Mouse (Mus musculus) bone marrow macrophage, adult 2 months (primary cell): ENCODE results near the gene H2al3. TPM values are rescaled to one million over a fixed set of nuclear protein-coding genes. Genes with fewer than 3 reads are reported as not detected.

Experiments used
- H3K27ac ChIP-seq: 2 replicates; pipeline ENCODE4 v1.5.1; 2012; ENCODE audit warnings: low read depth, low read length; ENCODE audit not compliant: insufficient read depth
- H3K4me1 ChIP-seq: 2 replicates; pipeline ENCODE4 v1.6.1; 2012; ENCODE audit warnings: low read length; ENCODE audit not compliant: control insufficient read depth, insufficient read depth
- H3K4me3 ChIP-seq: 2 replicates; pipeline ENCODE4 v1.5.1; 2012; ENCODE audit warnings: mild to moderate bottlenecking, low read length, moderate library complexity; ENCODE audit not compliant: insufficient read depth
- CTCF ChIP-seq: IDR thresholded peaks from 2 replicates; pipeline ENCODE4 v1.5.1; 2012; ENCODE audit warnings: low read depth, mild to moderate bottlenecking, low read length, moderate library complexity
- POLR2A ChIP-seq: IDR thresholded peaks from 2 replicates; pipeline ENCODE4 v1.6.1; 2012; ENCODE audit warnings: mild to moderate bottlenecking, low read depth, low read length, borderline replicate concordance
- polyA plus RNA-seq: library from polyadenylated mRNA; stranded (reverse); fragments of >200 nt; gene quantifications from 2 replicates; pipeline ENCODE4 v1.2.4, GENCODE M21; 2012; ENCODE audit not compliant: missing spikeins, insufficient read depth, insufficient read length

Gene H2al3
- polyA plus RNA-seq: not detected in 2 replicates

DNA sequence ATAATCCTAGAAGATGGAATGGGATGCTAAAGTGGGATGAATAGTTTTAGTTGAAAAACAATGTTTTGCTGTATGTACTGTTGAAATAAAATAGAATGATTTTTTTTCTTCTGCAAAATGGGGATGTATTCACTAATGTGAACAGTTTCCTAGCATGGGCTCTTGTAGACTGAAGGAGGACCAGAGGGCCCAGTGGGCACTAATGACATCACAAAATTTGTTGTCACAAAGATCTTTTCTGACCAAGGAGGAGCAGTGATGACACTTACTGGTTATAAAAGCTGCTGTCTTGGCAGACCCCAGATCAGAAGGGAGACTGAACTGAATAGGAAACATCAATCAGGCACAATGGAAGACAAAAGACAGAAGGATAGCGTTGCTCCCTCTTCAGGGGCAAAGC, at the start of gene H2al3:
Gene H2al3, plus strand, starts transcription at position 301 of the 400 bp plus-strand sequence.
- no peak within 1 kb of the TSS for H3K4me3 ChIP-seq
- no peak within 1 kb of the TSS for H3K27ac ChIP-seq
- TF ChIP-seq CTCF: no peak
- H3K4me1 ChIP-seq: no peaks in the 10 kb centered on the region

DNA sequence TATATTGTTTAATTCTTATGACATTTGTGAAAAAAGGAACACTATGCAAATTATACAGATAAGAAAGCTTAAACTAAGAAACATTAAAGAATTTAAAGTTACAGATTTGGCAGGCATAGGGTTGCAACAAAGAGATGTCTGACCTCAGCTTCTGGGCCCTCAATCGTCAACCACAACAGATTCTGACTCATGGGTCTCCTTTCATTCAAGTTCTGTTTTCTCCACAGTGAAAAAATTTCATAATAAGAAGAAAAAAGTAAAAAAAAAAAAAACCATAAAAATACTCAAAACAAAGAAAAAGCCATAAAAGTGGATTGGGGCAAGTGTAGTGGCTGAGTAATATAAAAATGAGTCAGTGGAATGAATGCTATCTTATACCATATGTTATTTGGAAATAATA, 39.4 kb upstream of the H2al3 start:
- Histone ChIP-seq H3K27ac (no peak overlapping the region), H3K4me3 (no peak overlapping the region), H3K4me1 (no peaks in the 10 kb centered on the region)
- TF ChIP-seq CTCF: no peak
- TF ChIP-seq POLR2A: no peak

DNA sequence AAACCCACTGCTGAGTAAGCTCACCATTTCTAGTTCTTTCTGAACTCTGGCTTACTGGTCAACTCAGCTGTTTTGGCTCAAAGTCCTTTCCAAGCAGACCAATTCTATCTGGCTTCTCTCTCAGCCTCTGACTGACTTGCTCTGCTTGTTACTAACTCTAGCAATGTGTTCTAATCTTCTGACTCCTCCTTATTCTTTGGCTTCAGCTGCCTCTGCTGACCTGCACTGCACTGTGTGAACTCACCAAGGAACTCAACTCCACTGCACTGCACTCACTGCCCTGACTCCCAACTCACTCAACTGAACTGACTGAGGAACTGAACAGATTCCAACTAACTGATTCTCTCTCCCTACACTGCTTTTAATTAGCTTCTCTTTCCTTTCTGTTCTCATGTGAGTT, 37.0 kb upstream of the H2al3 start:
- TF ChIP-seq POLR2A: no peak
- TF ChIP-seq CTCF: no peak
- no peak overlapping the region for H3K4me3 ChIP-seq
- H3K27ac ChIP-seq: no peak overlapping the region
- no peaks in the 10 kb centered on the region for H3K4me1 ChIP-seq

DNA sequence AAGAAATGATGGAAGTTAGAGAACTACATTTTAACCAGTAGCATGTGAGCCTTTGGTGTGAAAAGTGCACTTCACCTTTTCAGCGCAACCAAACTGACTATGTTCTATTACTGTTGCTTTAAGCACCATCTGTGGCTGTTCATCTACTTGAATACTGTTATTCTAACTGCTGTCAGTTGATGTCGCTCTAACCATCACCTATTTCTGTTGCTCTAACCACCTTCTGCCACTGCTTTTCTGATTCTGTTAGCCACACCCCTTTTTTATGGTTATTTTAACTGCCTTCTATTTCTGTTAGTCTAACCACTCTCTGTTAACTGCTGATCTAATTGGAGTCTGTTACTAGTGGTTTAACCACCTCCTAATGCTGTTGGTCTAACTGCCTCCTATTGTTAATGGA, 14.7 kb upstream of the H2al3 start:
- TF ChIP-seq POLR2A (no peak), CTCF (no peak)
- H3K4me3 ChIP-seq: no peak overlapping the region
- H3K27ac ChIP-seq: no peak overlapping the region
- H3K4me1 ChIP-seq: no peaks in the 10 kb centered on the region

DNA sequence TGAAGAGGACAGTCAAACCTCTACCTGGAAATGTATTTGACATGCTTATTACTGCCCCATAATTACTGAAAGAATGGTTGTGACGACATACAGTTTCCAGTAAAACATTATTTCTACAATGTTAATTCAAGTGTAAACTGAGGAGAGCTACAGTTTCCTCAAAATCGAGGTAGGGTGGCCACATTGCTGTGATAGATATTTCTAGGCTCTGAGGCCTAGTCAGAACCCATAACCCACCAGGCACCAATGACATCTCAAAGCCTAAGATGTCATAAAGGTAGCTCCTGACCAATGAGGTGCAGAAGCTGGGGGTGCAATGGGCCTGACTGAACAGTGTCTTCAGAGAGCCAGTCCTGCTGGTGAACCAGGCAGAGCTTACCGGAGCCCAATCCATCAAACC, 2.9 kb upstream of the H2al3 start, which contains the start of gene Hypm:
Gene Hypm, plus strand, starts transcription at position 301 of the 400 bp plus-strand sequence.
- Histone ChIP-seq H3K4me3 (no peak within 1 kb of the TSS), H3K27ac (no peak within 1 kb of the TSS), H3K4me1 (no peaks in the 10 kb centered on the region)
- no peak for TF ChIP-seq CTCF
- no peak for TF ChIP-seq POLR2A

DNA sequence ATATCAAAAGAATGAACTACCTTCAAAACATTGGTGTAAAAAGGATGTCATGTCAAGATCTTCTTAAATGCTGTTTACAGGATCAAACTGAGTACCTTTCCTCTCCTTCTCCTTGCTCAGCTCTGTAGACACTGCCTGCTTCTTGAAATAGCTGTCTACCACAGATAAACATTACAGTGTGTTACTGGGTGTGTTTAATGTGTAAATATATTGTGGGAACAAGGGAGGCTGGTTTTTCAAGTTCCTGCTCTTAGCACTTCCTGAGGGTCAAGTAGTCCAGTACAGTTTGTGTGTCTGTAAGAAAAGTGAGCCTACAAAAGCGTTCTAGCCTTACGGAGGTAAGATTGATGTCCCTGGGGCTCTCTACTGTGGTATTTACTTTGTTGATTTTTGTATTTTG, 12.4 kb downstream of the H2al3 start:
- Histone ChIP-seq H3K4me3 (no peak overlapping the region), H3K4me1 (no peaks in the 10 kb centered on the region), H3K27ac (no peak overlapping the region)
- TF ChIP-seq CTCF (no peak), POLR2A (no peak)

DNA sequence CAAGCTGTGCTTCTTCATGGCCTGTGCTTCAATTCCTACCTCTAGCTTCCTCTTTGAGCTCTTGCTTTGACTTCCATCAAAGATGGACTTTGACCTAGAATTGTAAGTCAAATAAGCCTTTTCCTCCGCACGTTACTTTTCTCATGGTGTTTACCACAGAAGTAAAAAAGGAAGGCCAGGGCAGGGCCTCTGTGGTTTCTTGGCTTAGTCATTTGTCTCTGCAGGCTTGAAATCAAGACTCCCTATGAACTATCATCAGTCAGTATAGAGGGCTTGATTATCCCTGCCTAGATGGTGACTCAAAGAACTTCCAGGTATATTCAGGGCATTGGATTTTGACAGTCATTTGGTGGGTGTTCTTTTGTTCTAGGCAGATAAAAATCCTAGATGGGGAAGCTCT, 26.0 kb downstream of the H2al3 start:
- H3K27ac ChIP-seq: no peak overlapping the region
- no peaks in the 10 kb centered on the region for H3K4me1 ChIP-seq
- TF ChIP-seq POLR2A (no peak), CTCF (no peak)
- no peak overlapping the region for H3K4me3 ChIP-seq

DNA sequence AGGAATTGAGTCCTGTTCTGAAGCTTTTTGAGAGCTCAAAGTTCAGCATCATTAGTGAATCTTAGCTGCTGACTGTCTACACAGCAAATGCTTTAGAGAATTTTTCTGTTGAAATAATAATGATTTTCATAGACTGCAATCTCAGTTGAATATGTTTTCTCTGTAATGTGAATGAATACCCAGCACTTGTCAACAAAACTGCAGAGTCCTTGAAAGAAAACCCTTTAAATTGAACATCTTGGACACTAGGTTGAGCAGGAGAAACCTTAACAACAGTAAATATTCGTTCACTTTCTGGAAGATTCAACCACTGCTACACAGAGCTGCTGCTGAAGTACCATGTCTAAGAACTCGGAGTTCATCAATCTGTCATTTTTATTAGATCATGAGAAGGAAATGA, 35.8 kb downstream of the H2al3 start, which contains the start of gene Sytl5:
Gene Sytl5, plus strand, starts transcription at position 301 of the 400 bp plus-strand sequence.
- Histone ChIP-seq H3K4me1 (no peaks in the 10 kb centered on the region), H3K27ac (no peak within 1 kb of the TSS), H3K4me3 (no peak within 1 kb of the TSS)
- TF ChIP-seq POLR2A (no peak), CTCF (no peak)

Other genes with a start within 250 kb of the H2al3 start
- 102 and 105 TPM in 2 replicates for gene Dynlt3, start 186.7 kb upstream of the H2al3 start, polyA plus RNA-seq
- not detected in 2 replicates for gene Hypm, start 2.8 kb upstream of the H2al3 start, polyA plus RNA-seq
- gene Sytl5, start 35.9 kb downstream of the H2al3 start, polyA plus RNA-seq: not detected in 2 replicates